Mouse (Mus musculus) E14TG2a.4 (cell line): ENCODE results near the gene Miip.

Source experiments
- H3K27me3 ChIP-seq: 2 replicates; pipeline ENCODE4 v1.6.1; 2014; ENCODE audit warnings: low read length, control low read depth; ENCODE audit not compliant: insufficient read depth
- H3K36me3 ChIP-seq: 2 replicates; pipeline ENCODE4 v1.6.1; 2014; ENCODE audit warnings: low read length, control low read depth; ENCODE audit not compliant: insufficient read depth
- H3K4me1 ChIP-seq: replicated peaks from 2 replicates; pipeline ENCODE4 v1.6.1; 2014; ENCODE audit warnings: low read depth, low read length, control low read depth
- H3K4me3 ChIP-seq: replicated peaks from 2 replicates; pipeline ENCODE4 v1.5.1; 2014; ENCODE audit warnings: mild to moderate bottlenecking, low read length
- H3K9me3 ChIP-seq: 2 replicates; pipeline ENCODE4 v1.6.1; 2014; ENCODE audit warnings: low read length, control low read depth
- CTCF ChIP-seq: conservative IDR thresholded peaks from 2 replicates; pipeline ENCODE4 v1.5.1; 2014; ENCODE audit warnings: low read length
- NANOG ChIP-seq: IDR thresholded peaks from 2 replicates; pipeline ENCODE4 v1.6.1; 2014; ENCODE audit warnings: borderline replicate concordance, low read length, mixed read lengths
- POU5F1 ChIP-seq: IDR thresholded peaks from 2 replicates; pipeline ENCODE4 v1.6.1; 2014; ENCODE audit warnings: low read length, borderline replicate concordance

The Miip gene

DNA sequence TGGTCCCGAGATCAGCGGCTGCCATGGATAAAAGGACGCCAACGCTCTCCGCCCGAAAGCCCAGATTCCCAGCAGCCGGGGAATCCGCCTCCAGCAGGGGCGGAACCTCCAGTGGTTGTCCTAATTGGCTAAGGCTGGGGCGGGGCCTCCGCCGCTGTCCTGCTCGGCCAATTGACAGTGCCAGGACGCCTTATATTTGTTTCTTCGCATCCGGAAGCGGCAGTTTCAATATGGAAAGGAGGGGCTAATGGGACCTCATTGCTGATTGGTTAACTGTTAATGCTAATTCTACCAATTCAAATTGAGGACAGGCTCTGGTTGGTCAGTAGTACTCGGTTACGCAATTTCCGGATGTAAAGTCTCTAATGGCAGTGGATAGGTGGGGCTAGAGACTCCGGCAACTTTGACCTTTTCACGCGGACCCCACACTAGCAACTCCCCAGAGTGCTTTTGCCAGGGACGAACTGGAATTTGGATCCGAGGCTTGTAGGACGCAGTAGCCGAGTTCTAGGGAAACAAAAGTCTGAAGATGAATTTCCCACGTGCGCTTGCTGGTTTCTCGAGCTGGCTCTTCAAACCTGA is at the start of gene Miip, which contains the start of gene Fv1:
TSS of gene Miip (minus strand) at position 367 of the 582 bp plus-strand sequence.
TSS of gene Fv1 (plus strand) at position 530 of the 582 bp plus-strand sequence.
- peak within 1 kb of the TSS; percentile 74 for H3K4me3 ChIP-seq
- peaks cover 51% of the 10 kb centered on the region for H3K9me3 ChIP-seq
- peaks cover 15% of the 10 kb centered on the region for H3K36me3 ChIP-seq
- TF ChIP-seq CTCF (no peak), NANOG (no peak), POU5F1 (no peak)
- H3K4me1 ChIP-seq = no peaks in the 10 kb centered on the region
- no peaks in the 10 kb centered on the region for H3K27me3 ChIP-seq

DNA sequence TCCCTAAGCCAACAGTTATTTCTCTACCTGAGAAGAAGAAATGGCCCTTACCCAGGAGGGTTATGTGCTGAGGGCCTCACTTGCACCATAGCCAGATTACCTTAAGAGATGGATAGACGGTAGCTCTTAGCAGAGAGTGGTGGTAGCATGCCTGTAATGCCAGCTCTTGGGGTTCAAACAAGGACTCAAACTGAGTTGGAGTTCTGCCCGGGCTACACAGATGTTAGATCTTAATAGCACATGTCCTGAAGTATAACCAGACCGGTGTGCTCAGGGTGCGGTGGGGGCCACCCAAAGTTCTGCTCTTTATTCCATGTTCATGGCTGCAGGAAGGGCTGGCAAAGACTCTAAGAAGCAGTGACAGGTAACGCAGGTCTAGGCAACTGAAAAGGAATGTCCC is 40.9 kb upstream of the Miip start:
- TF ChIP-seq POU5F1 (no peak), CTCF (no peak), NANOG (no peak)
- Histone ChIP-seq H3K9me3 (no peaks in the 10 kb centered on the region), H3K36me3 (peaks cover 22% of the 10 kb centered on the region), H3K27me3 (no peaks in the 10 kb centered on the region), H3K4me1 (peaks cover 15% of the 10 kb centered on the region), H3K4me3 (no peak overlapping the region)

DNA sequence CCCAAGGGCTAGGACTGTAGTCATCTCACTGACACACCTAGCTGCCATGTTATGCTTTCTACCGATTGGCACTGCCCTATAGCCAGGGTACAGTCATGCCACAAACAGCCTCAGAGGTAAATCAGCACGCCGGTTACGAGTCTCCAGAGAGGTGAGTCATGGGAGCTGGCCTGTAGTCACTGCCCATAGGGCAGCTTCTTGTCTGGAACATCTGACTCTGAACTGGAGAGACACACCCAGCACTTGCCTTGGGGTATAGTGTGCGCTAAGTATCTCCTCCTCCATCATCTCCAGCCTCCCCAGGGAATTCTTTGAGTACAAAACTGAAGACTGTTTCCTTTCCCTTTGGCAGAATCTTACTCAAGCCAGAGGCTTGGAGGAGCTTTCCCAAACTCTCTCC is 37.6 kb upstream of the Miip start:
- Histone ChIP-seq H3K9me3 (no peaks in the 10 kb centered on the region), H3K4me1 (peaks cover 26% of the 10 kb centered on the region), H3K27me3 (no peaks in the 10 kb centered on the region), H3K4me3 (no peak overlapping the region), H3K36me3 (peaks cover 25% of the 10 kb centered on the region)
- no peak for TF ChIP-seq CTCF
- TF ChIP-seq POU5F1 = no peak
- TF ChIP-seq NANOG = no peak

DNA sequence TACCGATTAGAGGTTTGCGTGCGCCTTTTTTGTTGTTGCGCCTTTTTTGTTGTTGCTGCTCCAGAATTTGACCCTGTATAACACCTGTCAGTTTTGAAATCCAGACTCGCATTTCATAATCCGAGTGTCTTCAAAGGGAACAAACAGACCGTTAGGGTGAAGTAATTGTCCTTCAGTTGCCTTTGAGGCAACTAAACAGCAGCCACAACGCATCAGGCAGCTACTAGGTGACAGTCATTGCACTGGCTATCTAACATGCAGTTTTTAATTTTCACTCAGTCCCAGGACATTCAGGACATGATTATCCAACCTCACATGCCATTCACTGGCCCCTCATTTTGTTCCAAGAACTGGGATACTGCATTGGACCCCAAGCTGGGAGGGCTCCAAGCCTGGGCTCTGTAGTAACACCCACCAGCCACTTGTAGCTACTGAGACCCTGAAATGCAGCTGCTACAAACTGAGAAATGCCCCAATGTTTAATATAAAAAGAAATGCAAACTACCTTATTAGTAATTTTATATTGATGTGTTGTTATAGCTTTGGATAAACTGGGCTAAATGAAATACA is 36.6 kb upstream of the Miip start:
- H3K4me3 ChIP-seq = peak overlapping the region; percentile 96
- H3K9me3 ChIP-seq = no peaks in the 10 kb centered on the region
- TF ChIP-seq CTCF (no peak), POU5F1 (no peak), NANOG (no peak)
- peaks cover 26% of the 10 kb centered on the region for H3K4me1 ChIP-seq
- peaks cover 31% of the 10 kb centered on the region for H3K36me3 ChIP-seq
- H3K27me3 ChIP-seq = no peaks in the 10 kb centered on the region

DNA sequence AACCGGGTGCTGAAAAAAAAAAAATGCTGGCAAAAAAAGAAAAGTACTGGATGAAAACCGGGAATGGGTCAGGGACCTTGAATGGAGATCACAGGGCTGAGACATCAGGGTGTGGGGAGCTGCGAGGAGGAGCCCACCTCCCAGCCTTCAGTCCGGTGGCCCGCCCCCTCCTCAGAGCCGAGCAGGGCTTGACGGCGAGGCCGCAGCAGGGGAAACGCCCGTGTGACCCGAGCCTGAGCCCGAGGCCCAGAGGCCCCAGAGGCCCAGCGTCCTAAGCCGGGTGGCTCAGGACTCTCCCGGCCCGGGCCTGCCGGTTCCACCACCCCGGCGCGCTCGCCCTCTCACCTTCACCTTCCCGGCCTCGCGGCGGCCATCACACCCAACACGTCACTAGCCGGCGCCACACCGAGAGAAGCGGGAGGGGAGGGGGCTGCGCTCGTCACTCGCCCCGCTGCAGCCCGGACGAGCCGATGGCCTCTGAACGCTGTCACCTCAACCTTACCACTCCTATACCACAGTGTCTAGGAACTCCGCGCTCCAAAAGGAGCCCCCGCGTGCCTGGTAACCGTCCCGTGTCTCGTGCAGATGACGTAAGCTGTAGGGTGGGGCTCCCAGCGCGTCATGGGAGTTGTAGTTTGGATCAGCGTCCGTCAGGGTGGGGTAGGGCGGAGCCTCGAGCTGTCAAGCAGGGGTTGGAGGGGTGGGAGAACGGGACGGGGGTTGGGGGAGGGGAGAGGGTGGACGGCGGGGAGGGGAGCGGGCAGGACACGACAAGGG is 35.9 kb upstream of the Miip start, which contains the start of gene Mfn2:
TSS of gene Mfn2 (minus strand) at position 392 of the 777 bp plus-strand sequence.
- no peaks in the 10 kb centered on the region for H3K27me3 ChIP-seq
- peaks cover 35% of the 10 kb centered on the region for H3K36me3 ChIP-seq
- peaks cover 26% of the 10 kb centered on the region for H3K4me1 ChIP-seq
- H3K9me3 ChIP-seq = no peaks in the 10 kb centered on the region
- peak within 1 kb of the TSS; percentile 96 for H3K4me3 ChIP-seq
- TF ChIP-seq NANOG = no peak
- TF ChIP-seq CTCF = no peak
- no peak for TF ChIP-seq POU5F1

DNA sequence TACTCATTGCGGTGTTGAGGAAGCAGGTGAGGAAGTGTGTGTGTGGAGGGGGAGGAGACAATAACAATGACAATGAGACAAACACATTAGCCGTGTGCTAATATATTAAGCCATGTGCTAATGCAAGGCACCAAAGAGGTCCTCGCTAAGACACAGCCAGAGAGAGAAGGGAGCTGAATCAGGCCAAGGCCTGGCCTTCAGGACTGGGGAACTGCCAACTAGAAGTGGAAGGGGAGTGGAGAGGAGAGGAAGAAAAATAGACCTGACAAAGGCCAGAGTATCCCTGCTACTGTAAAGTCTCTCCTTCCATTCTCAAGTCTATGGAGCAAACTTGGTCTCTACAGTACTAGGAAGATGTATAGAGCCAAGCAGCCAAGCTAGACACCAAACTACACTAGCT is 35.0 kb upstream of the Miip start:
- no peak for TF ChIP-seq POU5F1
- no peak for TF ChIP-seq NANOG
- no peak for TF ChIP-seq CTCF
- peaks cover 44% of the 10 kb centered on the region for H3K36me3 ChIP-seq
- no peaks in the 10 kb centered on the region for H3K9me3 ChIP-seq
- H3K4me1 ChIP-seq = peaks cover 23% of the 10 kb centered on the region
- H3K4me3 ChIP-seq = peak overlapping the region; percentile 96
- no peaks in the 10 kb centered on the region for H3K27me3 ChIP-seq

DNA sequence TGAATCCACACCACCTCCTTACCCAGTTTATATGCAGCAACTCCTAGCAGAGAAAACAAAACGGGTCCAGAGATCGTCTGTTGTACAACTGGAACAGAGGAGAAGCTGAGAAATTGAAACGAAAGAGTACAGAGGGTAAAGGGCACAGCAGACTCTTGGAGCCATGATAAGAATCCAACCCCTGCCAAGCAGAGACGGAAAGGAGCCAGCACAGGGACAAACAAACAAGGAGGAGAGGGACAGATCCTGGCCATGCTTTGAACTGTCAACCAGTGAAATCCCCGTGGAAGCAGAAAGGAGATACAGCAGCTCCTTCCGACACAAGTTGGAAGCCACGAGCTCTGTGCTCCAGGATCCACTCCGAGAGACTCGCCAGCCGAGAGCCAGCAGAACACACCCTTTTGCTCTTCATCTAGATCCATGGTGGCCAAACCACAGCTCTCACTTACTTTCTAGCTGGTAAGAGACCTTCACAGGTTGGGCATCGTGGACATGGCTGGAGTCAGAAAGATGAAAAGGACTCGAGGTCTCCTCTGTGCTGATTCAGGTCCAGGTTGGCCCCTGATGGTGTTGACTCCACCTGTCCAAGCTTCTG is 34.4 kb upstream of the Miip start:
- Histone ChIP-seq H3K4me3 (no peak overlapping the region), H3K9me3 (no peaks in the 10 kb centered on the region), H3K27me3 (no peaks in the 10 kb centered on the region), H3K36me3 (peaks cover 50% of the 10 kb centered on the region), H3K4me1 (peaks cover 22% of the 10 kb centered on the region)
- no peak for TF ChIP-seq POU5F1
- no peak for TF ChIP-seq CTCF
- TF ChIP-seq NANOG = no peak

DNA sequence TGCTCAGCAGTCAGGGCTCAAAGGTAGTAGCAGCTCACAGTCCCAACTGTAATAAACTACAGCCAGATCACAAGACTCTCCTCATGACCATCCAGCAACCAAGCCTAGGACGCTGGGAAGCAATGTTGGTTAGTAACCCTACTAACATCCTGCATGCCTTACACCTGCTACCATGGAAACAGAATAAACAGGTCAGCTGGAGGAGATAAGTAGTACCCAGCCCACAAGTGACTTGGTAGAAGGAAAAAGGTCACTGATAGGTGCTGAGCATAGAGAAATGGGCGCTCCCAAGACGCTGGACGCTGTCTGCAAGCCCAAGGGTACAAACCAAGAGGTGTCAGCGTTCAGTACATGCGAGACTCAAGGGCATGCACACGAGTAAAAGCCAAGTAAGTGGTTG is 31.8 kb upstream of the Miip start:
- TF ChIP-seq NANOG = no peak
- TF ChIP-seq CTCF = no peak
- no peak for TF ChIP-seq POU5F1
- no peak overlapping the region for H3K4me3 ChIP-seq
- H3K4me1 ChIP-seq = peaks cover 16% of the 10 kb centered on the region
- no peaks in the 10 kb centered on the region for H3K27me3 ChIP-seq
- peaks cover 24% of the 10 kb centered on the region for H3K9me3 ChIP-seq
- peaks cover 75% of the 10 kb centered on the region for H3K36me3 ChIP-seq
